Mouse (Mus musculus): ENCODE results near the gene Vmn1r63.
"Not testable (repeated sequence)": the region's sequence is repeated elsewhere in the genome, so short reads cannot be mapped to it uniquely, and the experiment has no call there.

The Vmn1r63 gene

DNA sequence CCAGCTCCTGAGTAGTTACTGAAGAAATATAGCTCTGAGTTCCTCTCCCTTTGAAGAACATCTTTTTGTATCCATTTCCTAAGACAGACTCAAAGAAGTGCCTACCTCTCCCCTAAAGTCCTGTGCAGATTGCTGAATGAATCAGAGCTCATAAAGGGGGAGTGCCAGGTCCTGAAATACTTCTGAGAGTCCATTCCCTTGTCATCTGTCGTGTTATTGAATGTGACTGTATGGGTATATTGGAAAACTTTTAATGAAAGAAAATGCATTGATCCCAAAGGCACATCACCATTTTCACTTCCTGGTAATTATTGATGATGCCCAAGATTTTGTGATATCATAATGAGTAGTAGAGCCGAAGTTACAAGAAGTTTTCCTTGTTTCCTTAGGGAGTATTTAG is at the start of gene Vmn1r63:
Gene Vmn1r63 (minus strand): TSS at position 101 of the 400 bp plus-strand sequence.
- not testable (repeated sequence) for DNase-seq (ENCODE audit: low read depth, low spot score)

Measured in WW6 (cell line).